Mouse (Mus musculus): ENCODE results near the gene Sez6. TPM values are rescaled to one million over a fixed set of nuclear protein-coding genes. Genes with fewer than 3 reads are reported as not detected.

The Sez6 gene
- polyA plus RNA-seq, 1 experiment from 2014 or later, result 13.3 TPM

GRCm38 (mm10) chr11:77893283-77893682 lies 37.3 kb upstream of the Sez6 start:
- Histone ChIP-seq H3K4me1 (replicated peaks; ENCODE audit: control insufficient read depth, insufficient read depth, low read length) (peaks cover 32% of the 10 kb centered on the region), H3K9ac (ENCODE audit: low read depth, low read length) (peak overlapping the region; percentile 55), H3K9me3 (ENCODE audit: control insufficient read depth, low read length) (no peaks in the 10 kb centered on the region), H3K4me2 (replicated peaks; ENCODE audit: low read depth, low read length) (peak overlapping the region; percentile 30), H3K4me3 (ENCODE audit: low read depth, low read length) (peak overlapping the region; percentile 13), H3K36me3 (ENCODE audit: control insufficient read depth, insufficient read depth, low read length) (no peaks in the 10 kb centered on the region), H3K27ac (ENCODE audit: low read depth, low read length) (peak overlapping the region; percentile 90), H3K27me3 (ENCODE audit: control insufficient read depth, insufficient read depth, low read length) (peaks cover 12% of the 10 kb centered on the region)
- WGBS, result 18% methylated on average over 6 of the region's 6 CpGs
- DNase-seq (ENCODE audit: low spot score), result no peak
- no peak for ATAC-seq (ENCODE audit: low FRiP score)

GRCm38 (mm10) chr11:77893787-77894718 lies 36.5 kb upstream of the Sez6 start, which contains the start of gene Pipox:
Gene Pipox (minus strand): TSS chr11:77894096.
- Histone ChIP-seq H3K36me3 (ENCODE audit: control insufficient read depth, insufficient read depth, low read length) (no peaks in the 10 kb centered on the region), H3K27me3 (ENCODE audit: control insufficient read depth, insufficient read depth, low read length) (peaks cover 12% of the 10 kb centered on the region), H3K9me3 (ENCODE audit: control insufficient read depth, low read length) (no peaks in the 10 kb centered on the region), H3K9ac (ENCODE audit: low read depth, low read length) (peak within 1 kb of the TSS; percentile 55), H3K4me1 (replicated peaks; ENCODE audit: control insufficient read depth, insufficient read depth, low read length) (peaks cover 32% of the 10 kb centered on the region), H3K27ac (ENCODE audit: low read depth, low read length) (peak within 1 kb of the TSS; percentile 90), H3K4me2 (replicated peaks; ENCODE audit: low read depth, low read length) (peak within 1 kb of the TSS; percentile 30), H3K4me3 (ENCODE audit: low read depth, low read length) (peak within 1 kb of the TSS; percentile 13)
- 14% methylated on average over 11 of the region's 11 CpGs for WGBS
- peak; percentile 84 for DNase-seq (ENCODE audit: low spot score)
- peak; percentile 91 for ATAC-seq (ENCODE audit: low FRiP score)

- no peaks in the 10 kb centered on the region for H3K36me3 ChIP-seq (ENCODE audit: control insufficient read depth, insufficient read depth, low read length)
- no peak overlapping the region for H3K4me3 ChIP-seq (ENCODE audit: low read depth, low read length)
- H3K4me1 ChIP-seq (replicated peaks; ENCODE audit: control insufficient read depth, insufficient read depth, low read length), result peaks cover 32% of the 10 kb centered on the region
- H3K27me3 ChIP-seq (ENCODE audit: control insufficient read depth, insufficient read depth, low read length), result peaks cover 12% of the 10 kb centered on the region
- no peaks in the 10 kb centered on the region for H3K9me3 ChIP-seq (ENCODE audit: control insufficient read depth, low read length)
- DNase-seq (ENCODE audit: low spot score) (no peak), ATAC-seq (ENCODE audit: low FRiP score) (no peak)
- no peak overlapping the region for H3K27ac ChIP-seq (ENCODE audit: low read depth, low read length)
- H3K9ac ChIP-seq (ENCODE audit: low read depth, low read length), result no peak overlapping the region
- no peak overlapping the region for H3K4me2 ChIP-seq (replicated peaks; ENCODE audit: low read depth, low read length)
- 87% methylated on average over 2 of the region's 2 CpGs for WGBS
These were observed 35.6 kb upstream of the Sez6 start for GRCm38 (mm10) chr11:77894967-77895366.

GRCm38 (mm10) chr11:77896011-77896410 lies 34.6 kb upstream of the Sez6 start:
- Histone ChIP-seq H3K27ac (ENCODE audit: low read depth, low read length) (no peak overlapping the region), H3K4me3 (ENCODE audit: low read depth, low read length) (no peak overlapping the region), H3K27me3 (ENCODE audit: control insufficient read depth, insufficient read depth, low read length) (peaks cover 8% of the 10 kb centered on the region; the same call in 1 of the 2 replicates), H3K36me3 (ENCODE audit: control insufficient read depth, insufficient read depth, low read length) (no peaks in the 10 kb centered on the region), H3K4me1 (replicated peaks; ENCODE audit: control insufficient read depth, insufficient read depth, low read length) (peaks cover 32% of the 10 kb centered on the region), H3K4me2 (replicated peaks; ENCODE audit: low read depth, low read length) (no peak overlapping the region), H3K9me3 (ENCODE audit: control insufficient read depth, low read length) (no peaks in the 10 kb centered on the region), H3K9ac (ENCODE audit: low read depth, low read length) (no peak overlapping the region)
- DNase-seq (ENCODE audit: low spot score), result no peak
- WGBS, result 83% methylated on average over 9 of the region's 9 CpGs
- ATAC-seq (ENCODE audit: low FRiP score), result no peak

GRCm38 (mm10) chr11:77896480-77896819 lies 34.1 kb upstream of the Sez6 start:
- ATAC-seq (ENCODE audit: low FRiP score), result no peak
- 35% methylated on average over 6 of the region's 6 CpGs for WGBS

GRCm38 (mm10) chr11:77896820-77897805 lies 33.5 kb upstream of the Sez6 start:
- no peaks in the 10 kb centered on the region for H3K36me3 ChIP-seq (ENCODE audit: control insufficient read depth, insufficient read depth, low read length)
- peak overlapping the region; percentile 83 for H3K27ac ChIP-seq (ENCODE audit: low read depth, low read length)
- peaks cover 7% of the 10 kb centered on the region; the same call in 1 of the 2 replicates for H3K27me3 ChIP-seq (ENCODE audit: control insufficient read depth, insufficient read depth, low read length)
- ATAC-seq (ENCODE audit: low FRiP score) (peak; percentile 25; the same call in 1 of the 2 replicates), DNase-seq (ENCODE audit: low spot score) (peak; percentile 53)
- no peaks in the 10 kb centered on the region for H3K9me3 ChIP-seq (ENCODE audit: control insufficient read depth, low read length)
- no peak overlapping the region for H3K4me3 ChIP-seq (ENCODE audit: low read depth, low read length)
- H3K4me1 ChIP-seq (replicated peaks; ENCODE audit: control insufficient read depth, insufficient read depth, low read length), result peaks cover 38% of the 10 kb centered on the region
- peak overlapping the region; percentile 37 for H3K9ac ChIP-seq (ENCODE audit: low read depth, low read length)
- WGBS, result 17% methylated on average over 23 of the region's 23 CpGs
- H3K4me2 ChIP-seq (replicated peaks; ENCODE audit: low read depth, low read length), result peak overlapping the region; percentile 2

More at GRCm38 (mm10) chr11:77896480-77896819, 34.1 kb upstream of the Sez6 start:
- H3K4me1 ChIP-seq (replicated peaks; ENCODE audit: control insufficient read depth, insufficient read depth, low read length), result peaks cover 34% of the 10 kb centered on the region
- H3K27me3 ChIP-seq (ENCODE audit: control insufficient read depth, insufficient read depth, low read length), result peaks cover 8% of the 10 kb centered on the region; the same call in 1 of the 2 replicates
- no peaks in the 10 kb centered on the region for H3K36me3 ChIP-seq (ENCODE audit: control insufficient read depth, insufficient read depth, low read length)
- no peak overlapping the region for H3K4me3 ChIP-seq (ENCODE audit: low read depth, low read length)
- H3K9ac ChIP-seq (ENCODE audit: low read depth, low read length), result peak overlapping the region; percentile 37; the same call in 1 of the 2 replicates
- DNase-seq (ENCODE audit: low spot score), result peak; percentile 37
- H3K9me3 ChIP-seq (ENCODE audit: control insufficient read depth, low read length), result no peaks in the 10 kb centered on the region
- peak overlapping the region; percentile 83 for H3K27ac ChIP-seq (ENCODE audit: low read depth, low read length)
- H3K4me2 ChIP-seq (replicated peaks; ENCODE audit: low read depth, low read length), result peak overlapping the region; percentile 2; the same call in 1 of the 2 replicates

GRCm38 (mm10) chr11:77900187-77900586 lies 30.4 kb upstream of the Sez6 start:
- DNase-seq (ENCODE audit: low spot score) (no peak), ATAC-seq (ENCODE audit: low FRiP score) (no peak)
- Histone ChIP-seq H3K4me3 (ENCODE audit: low read depth, low read length) (no peak overlapping the region), H3K4me1 (replicated peaks; ENCODE audit: control insufficient read depth, insufficient read depth, low read length) (peaks cover 19% of the 10 kb centered on the region), H3K9me3 (ENCODE audit: control insufficient read depth, low read length) (no peaks in the 10 kb centered on the region), H3K36me3 (ENCODE audit: control insufficient read depth, insufficient read depth, low read length) (no peaks in the 10 kb centered on the region), H3K27ac (ENCODE audit: low read depth, low read length) (no peak overlapping the region), H3K27me3 (ENCODE audit: control insufficient read depth, insufficient read depth, low read length) (peaks cover 4% of the 10 kb centered on the region; the same call in 1 of the 2 replicates), H3K4me2 (replicated peaks; ENCODE audit: low read depth, low read length) (no peak overlapping the region), H3K9ac (ENCODE audit: low read depth, low read length) (no peak overlapping the region)
- 88% methylated on average over 3 of the region's 3 CpGs for WGBS

GRCm38 (mm10) chr11:77900696-77901095 lies 29.9 kb upstream of the Sez6 start:
- H3K9ac ChIP-seq (ENCODE audit: low read depth, low read length), result no peak overlapping the region
- H3K4me1 ChIP-seq (replicated peaks; ENCODE audit: control insufficient read depth, insufficient read depth, low read length), result peaks cover 19% of the 10 kb centered on the region
- no peak overlapping the region for H3K4me3 ChIP-seq (ENCODE audit: low read depth, low read length)
- no peak overlapping the region for H3K4me2 ChIP-seq (replicated peaks; ENCODE audit: low read depth, low read length)
- H3K9me3 ChIP-seq (ENCODE audit: control insufficient read depth, low read length), result no peaks in the 10 kb centered on the region
- WGBS, result 94% methylated on average over 4 of the region's 4 CpGs
- H3K27ac ChIP-seq (ENCODE audit: low read depth, low read length), result no peak overlapping the region
- DNase-seq (ENCODE audit: low spot score) (no peak), ATAC-seq (ENCODE audit: low FRiP score) (no peak)
- peaks cover 4% of the 10 kb centered on the region; the same call in 1 of the 2 replicates for H3K27me3 ChIP-seq (ENCODE audit: control insufficient read depth, insufficient read depth, low read length)
- H3K36me3 ChIP-seq (ENCODE audit: control insufficient read depth, insufficient read depth, low read length), result no peaks in the 10 kb centered on the region
